Mouse (Mus musculus) embryonic facial prominence, embryonic 14.5 days (tissue): ENCODE measurements at regions not wholly inside any gene's neighbourhood (a gene's known extent, or its start where the extent isn't known, plus 50 kb on each side); places are given as distances from the start of the nearest gene placed in this dataset.

ENCODE experiments used
- ATAC-seq: fragments of 200-750 bp; cut with Nextera tagmentation; 2 replicates; pipeline ENCODE4 v1.8.0; 2017; ENCODE audit warnings: low read depth, moderate number of reproducible peaks, moderate TSS enrichment
- DNase-seq: peaks from one replicate; pipeline ENCODE4 v3.0.0-alpha.2; 2015; ENCODE audit warnings: low spot score
- H3K27ac ChIP-seq: fragments of 300-500 bp; sonication (generic); replicated peaks from 2 replicates; pipeline ENCODE4 v1.5.1; 2014; ENCODE audit warnings: low read depth, mild to moderate bottlenecking, low read length, moderate library complexity
- H3K27me3 ChIP-seq: fragments of 300-500 bp; sonication (generic); replicated peaks from 2 replicates; pipeline ENCODE4 v1.6.1; 2014; ENCODE audit warnings: low read length; ENCODE audit not compliant: control insufficient read depth, insufficient read depth
- H3K36me3 ChIP-seq: fragments of 300-500 bp; sonication (generic); 2 replicates; pipeline ENCODE4 v1.6.1; 2014; ENCODE audit warnings: low read length, mixed read lengths; ENCODE audit not compliant: control insufficient read depth, insufficient read depth
- H3K4me1 ChIP-seq: fragments of 300-500 bp; sonication (generic); 2 replicates; pipeline ENCODE4 v1.6.1; 2014; ENCODE audit warnings: antibody characterized with exemption, low read length; ENCODE audit not compliant: control insufficient read depth, insufficient read depth
- H3K4me2 ChIP-seq: fragments of 300-500 bp; sonication (generic); 2 replicates; pipeline ENCODE4 v1.6.1; 2014; ENCODE audit warnings: low read depth, mild to moderate bottlenecking, low read length, moderate library complexity, mixed read lengths
- H3K4me3 ChIP-seq: fragments of 300-500 bp; sonication (generic); 2 replicates; pipeline ENCODE4 v1.5.1; 2014; ENCODE audit warnings: low read depth, mild to moderate bottlenecking, low read length
- H3K9ac ChIP-seq: fragments of 300-500 bp; sonication (generic); 2 replicates; pipeline ENCODE4 v1.6.1; 2014; ENCODE audit warnings: low read depth, mild to moderate bottlenecking, low read length, moderate library complexity, mixed read lengths
- H3K9me3 ChIP-seq: fragments of 300-500 bp; sonication (generic); 2 replicates; pipeline ENCODE4 v1.6.1; 2016; ENCODE audit warnings: low read length; ENCODE audit not compliant: control insufficient read depth
- WGBS: fragments of 180-500 bp; shearing (Covaris S2); extraction: QIAGEN DNeasy Blood & Tissue Kit; methylation state at CpG from one replicate; pipeline ENCODE4 v1.1.7; 2014; 5-methylcytosine and 5-hydroxymethylcytosine counted together

DNA sequence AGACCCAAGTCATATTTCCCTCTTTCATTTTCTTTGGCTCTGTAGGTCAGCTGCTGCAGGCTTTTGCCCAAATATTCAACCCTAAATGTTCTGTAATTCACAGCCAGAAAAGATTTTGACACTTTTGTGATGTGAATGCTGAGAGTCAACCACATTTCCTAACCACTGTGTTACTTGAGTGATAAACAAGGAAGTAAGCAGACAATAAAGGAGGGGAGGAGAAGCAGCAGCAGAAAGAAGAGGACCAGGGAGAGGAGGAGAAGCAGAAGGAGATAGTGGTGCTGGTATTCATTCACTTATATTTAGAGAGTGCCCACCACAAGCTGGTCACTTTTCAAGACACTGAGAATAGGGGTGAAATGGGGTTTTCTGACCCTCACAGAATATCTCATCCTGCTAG is 404.5 kb upstream of the Meis1 start:
- H3K9ac ChIP-seq: no peak overlapping the region
- no peak overlapping the region for H3K4me3 ChIP-seq
- DNase-seq: no peak
- H3K4me1 ChIP-seq: peaks cover 15% of the 10 kb centered on the region
- no peaks in the 10 kb centered on the region for H3K36me3 ChIP-seq
- no peaks in the 10 kb centered on the region for H3K27me3 ChIP-seq
- H3K27ac ChIP-seq: no peak overlapping the region; the same call in 1 of the 2 replicates
- no peak for ATAC-seq
- no peak overlapping the region for H3K4me2 ChIP-seq
- no peaks in the 10 kb centered on the region for H3K9me3 ChIP-seq

DNA sequence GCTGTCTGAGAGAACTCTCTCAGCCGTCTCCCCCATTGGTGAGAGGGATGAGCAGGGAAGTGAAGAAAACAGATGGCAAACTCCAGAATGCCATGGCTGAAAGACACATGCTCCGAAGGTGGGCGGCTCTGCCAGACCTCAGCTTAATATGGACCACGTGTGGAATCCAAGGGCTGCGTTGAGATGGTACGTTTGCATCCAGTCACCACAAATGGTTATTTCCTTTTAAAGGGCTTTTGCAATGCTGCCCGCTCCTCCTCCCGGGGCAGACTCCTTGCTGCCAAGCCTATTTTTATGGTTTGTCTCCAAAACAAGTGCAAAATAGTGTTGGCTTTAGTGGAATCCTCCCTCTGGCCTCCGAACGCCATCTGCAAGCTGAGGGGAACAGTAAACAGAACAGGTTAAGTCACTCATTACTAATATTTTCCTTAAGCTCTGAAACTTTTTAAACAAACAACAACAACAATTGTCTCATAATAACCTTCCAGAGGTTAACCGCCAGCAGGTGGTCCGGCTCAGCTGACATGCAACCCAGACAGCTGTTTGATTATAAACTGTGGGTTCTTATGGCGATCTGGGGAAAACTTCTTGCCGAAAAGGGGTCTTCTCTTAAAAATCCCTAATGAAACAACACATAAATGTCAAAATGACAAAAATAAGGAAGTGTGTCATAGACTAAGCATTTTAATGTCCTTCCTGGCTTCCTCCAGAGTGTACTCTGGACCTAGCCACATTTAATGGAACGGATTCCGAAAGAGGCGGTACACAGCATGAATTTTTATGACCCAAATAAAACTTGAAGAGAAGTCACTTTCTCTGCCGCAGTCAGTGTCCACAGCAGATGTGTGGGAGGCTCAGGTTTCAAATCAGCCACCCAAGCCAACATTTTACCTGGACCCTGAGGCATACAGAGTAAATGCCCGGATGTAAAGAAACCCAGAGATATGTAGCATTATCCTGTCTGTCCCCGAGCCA is 405.3 kb upstream of the Meis1 start:
- H3K9me3 ChIP-seq: no peaks in the 10 kb centered on the region
- peak overlapping the region; percentile 25 for H3K4me2 ChIP-seq
- H3K27me3 ChIP-seq: no peaks in the 10 kb centered on the region

DNA sequence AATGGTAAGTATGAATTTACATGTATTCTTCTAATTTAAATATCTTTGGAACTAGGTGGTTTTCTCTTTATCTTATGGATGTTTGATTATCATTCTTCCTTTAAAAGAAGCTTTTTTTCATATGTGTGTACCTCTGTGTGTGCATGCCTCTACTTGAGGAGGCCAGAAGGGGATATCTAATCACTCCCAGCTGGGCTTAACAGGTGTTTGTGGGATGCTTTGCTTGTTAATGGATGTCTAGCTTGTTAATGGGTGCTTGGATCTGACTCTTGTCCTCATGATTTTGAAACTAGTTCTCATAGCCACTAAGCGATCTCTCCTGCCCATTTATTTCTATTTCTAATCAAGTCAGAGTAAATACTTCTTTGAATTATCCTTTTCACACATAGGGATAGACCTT is 408.8 kb upstream of the Meis1 start:
- WGBS: 80% methylated on average over 1 of the region's 1 CpGs
- H3K9me3 ChIP-seq: no peaks in the 10 kb centered on the region
- DNase-seq: no peak
- H3K27ac ChIP-seq: no peak overlapping the region
- ATAC-seq: no peak
- H3K36me3 ChIP-seq: no peaks in the 10 kb centered on the region
- H3K4me3 ChIP-seq: no peak overlapping the region
- H3K4me2 ChIP-seq: no peak overlapping the region
- no peaks in the 10 kb centered on the region for H3K27me3 ChIP-seq
- peaks cover 15% of the 10 kb centered on the region for H3K4me1 ChIP-seq
- H3K9ac ChIP-seq: no peak overlapping the region

More for the DNA sequence above, 405.3 kb upstream of the Meis1 start:
- Histone ChIP-seq H3K9ac (no peak overlapping the region), H3K4me3 (no peak overlapping the region), H3K4me1 (peaks cover 15% of the 10 kb centered on the region), H3K27ac (peak overlapping the region; percentile 8; the same call in 1 of the 2 replicates), H3K36me3 (no peaks in the 10 kb centered on the region)
- WGBS: 23% methylated on average over 20 of the region's 20 CpGs
- peak; percentile 63 for ATAC-seq
- peak; percentile 85 for DNase-seq

DNA sequence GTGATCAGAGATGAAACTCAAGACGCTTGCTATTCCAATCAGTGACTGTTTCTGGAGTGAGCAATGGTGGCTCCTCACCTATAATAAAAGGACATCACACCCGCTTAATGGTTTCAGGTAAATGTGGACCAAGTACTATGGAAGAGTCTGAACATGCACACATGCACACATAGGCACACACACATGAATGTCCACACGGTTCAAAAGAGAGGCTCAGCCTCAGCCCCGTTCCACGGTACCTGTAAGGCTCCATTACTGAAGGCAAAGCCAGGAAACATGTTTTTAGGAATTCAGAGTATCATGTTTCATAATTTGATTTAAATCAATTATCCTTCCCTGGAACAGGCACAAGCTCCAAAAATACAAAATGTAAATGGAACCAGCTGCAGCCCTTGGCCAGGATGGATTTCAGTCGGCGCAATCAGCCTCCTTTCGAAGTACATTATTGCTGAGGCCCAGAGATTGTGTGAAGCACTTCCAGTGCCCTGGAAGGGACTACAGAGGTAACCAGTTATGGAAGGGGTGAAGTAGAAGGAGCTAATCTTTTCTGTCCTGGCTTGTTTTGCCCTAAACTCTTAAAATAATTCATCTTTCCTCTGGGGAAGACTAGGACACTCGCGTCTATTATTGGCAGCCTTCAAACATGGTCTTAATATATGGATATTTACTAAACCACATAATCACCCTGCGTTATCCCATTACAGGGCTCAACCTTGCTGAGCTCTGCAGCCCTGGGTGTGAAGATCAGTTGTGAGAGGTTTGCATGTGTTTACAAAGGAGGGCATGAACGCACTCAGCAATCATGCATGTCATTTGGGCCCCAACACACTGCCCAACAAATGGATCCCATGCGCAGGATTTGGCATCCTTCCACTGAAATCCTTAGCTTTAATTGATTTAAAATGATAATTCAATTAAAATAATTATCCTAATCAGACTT is 415.2 kb upstream of the Meis1 start:
- Histone ChIP-seq H3K27ac (peak overlapping the region; percentile 54; the same call in 1 of the 2 replicates), H3K4me3 (no peak overlapping the region)
- DNase-seq: peak; percentile 90

DNA sequence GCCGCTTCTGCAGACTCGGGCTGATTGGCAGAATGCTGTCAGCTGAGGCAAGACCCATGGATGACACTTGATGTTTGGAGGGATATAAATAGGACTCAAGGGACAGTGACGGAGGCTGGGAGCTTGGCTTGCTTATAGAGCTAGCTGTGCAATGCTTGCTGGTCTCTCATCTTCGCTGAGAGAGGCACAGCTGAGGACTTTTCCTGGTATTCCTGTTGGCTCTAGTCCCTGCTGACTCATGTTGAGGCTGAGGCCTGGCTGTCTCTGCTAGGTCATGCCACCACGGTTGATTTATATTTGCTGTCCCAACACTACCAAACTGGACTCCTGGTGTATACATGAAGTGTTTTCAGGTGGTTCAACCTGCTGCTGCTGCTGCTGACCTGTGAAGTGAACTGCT is 419.6 kb upstream of the Meis1 start:
- Histone ChIP-seq H3K27me3 (no peaks in the 10 kb centered on the region), H3K36me3 (no peaks in the 10 kb centered on the region), H3K27ac (no peak overlapping the region), H3K4me2 (no peak overlapping the region), H3K9me3 (no peaks in the 10 kb centered on the region), H3K9ac (no peak overlapping the region), H3K4me3 (no peak overlapping the region), H3K4me1 (peaks cover 13% of the 10 kb centered on the region)
- 92% methylated on average over 5 of the region's 5 CpGs for WGBS
- DNase-seq (no peak), ATAC-seq (no peak)

More for the DNA sequence above, 415.2 kb upstream of the Meis1 start:
- Histone ChIP-seq H3K4me2 (peak overlapping the region; percentile 14; the same call in 1 of the 2 replicates), H3K36me3 (no peaks in the 10 kb centered on the region), H3K9me3 (no peaks in the 10 kb centered on the region), H3K4me1 (peaks cover 13% of the 10 kb centered on the region), H3K9ac (no peak overlapping the region), H3K27me3 (no peaks in the 10 kb centered on the region)
- peak; percentile 84 for ATAC-seq
- WGBS: 39% methylated on average over 13 of the region's 13 CpGs

DNA sequence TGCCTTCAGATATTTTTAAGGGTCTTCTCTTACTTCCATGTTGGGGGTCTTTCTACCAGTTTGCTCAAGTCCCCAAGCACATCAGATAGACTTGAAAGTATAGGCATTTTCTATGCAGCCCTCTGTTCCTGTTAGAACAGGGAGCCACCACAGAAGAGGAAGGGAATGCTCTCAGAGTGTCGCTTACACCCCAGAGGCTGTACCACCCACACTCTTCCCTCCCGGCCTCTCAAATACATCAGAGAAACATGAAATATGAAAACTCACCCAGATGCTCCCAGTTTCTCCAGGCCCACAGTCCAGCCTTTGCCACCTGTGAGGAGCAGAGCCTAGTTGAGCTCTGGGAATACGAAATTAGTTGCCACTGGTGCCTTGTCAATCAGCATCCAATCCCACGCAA is 423.2 kb upstream of the Meis1 start:
- ATAC-seq (no peak), DNase-seq (no peak)
- Histone ChIP-seq H3K4me1 (no peaks in the 10 kb centered on the region), H3K4me3 (no peak overlapping the region), H3K9me3 (no peaks in the 10 kb centered on the region), H3K27ac (no peak overlapping the region), H3K27me3 (no peaks in the 10 kb centered on the region), H3K9ac (no peak overlapping the region), H3K36me3 (no peaks in the 10 kb centered on the region), H3K4me2 (no peak overlapping the region)
- 44% methylated on average over 4 of the region's 4 CpGs for WGBS

DNA sequence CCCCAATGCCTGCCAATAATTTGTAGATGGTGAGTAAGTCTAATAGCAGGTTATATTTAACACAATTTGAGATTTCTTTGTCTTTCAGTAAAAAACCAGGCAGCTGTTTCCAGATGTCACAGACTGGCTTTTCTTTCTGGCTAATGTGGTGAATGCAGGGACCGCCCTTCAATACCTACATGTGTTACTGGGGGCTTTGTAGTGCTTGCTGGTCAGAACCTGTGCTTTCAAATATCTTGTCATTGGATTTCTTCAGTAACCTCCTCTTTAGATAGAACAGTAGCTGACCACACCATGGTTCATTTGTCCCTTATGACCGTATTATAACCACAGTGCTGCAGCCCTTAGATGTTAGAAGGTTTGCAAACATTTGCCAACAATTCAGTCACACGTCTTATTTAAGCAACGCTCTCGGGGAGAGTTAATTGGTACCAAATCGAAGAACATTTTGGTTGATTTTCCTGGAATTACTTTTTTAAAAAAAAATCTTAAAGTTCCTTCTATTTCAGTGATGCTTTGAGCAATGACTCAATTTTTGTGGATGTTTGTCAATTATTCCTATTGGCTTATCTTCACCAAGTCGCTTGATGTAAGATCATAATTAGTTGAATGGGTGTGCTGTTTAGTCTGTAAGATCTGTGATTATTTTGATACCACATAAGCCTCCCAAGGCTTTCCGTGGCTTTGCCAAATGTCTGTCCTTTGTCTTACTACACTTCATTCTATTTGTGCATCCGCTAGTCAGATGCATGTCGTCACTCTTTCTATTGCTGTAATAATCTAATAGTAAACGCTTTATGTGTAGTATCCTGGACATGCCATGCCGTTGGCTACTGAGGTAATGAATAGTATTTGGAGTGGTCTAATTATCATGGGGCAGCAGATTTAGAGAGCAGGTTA is 436.9 kb upstream of the Meis1 start:
- ATAC-seq: no peak
- Histone ChIP-seq H3K27me3 (no peaks in the 10 kb centered on the region), H3K36me3 (no peaks in the 10 kb centered on the region), H3K4me1 (no peaks in the 10 kb centered on the region), H3K9ac (no peak overlapping the region), H3K4me3 (no peak overlapping the region), H3K4me2 (no peak overlapping the region), H3K9me3 (no peaks in the 10 kb centered on the region), H3K27ac (no peak overlapping the region)
- WGBS: 78% methylated on average over 12 of the region's 12 CpGs
- DNase-seq: no peak

DNA sequence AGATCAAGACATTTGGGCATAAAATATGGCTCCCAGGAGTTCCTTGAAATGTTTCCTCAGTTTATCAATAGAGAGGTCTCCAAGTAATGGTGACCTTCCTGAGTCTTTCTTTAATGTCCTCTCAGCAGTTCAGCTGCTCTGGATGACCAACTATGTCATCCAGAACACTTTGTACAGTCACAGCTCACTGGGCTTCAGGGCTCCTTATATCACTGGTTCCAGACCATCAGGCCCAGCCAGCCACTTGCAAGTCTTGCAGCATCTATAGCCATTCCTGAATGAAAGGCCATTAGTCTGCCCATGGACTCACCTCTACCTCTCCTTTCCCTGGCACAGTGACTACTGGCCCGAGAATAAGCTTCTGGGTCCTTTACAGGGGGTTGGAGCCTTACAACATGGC is 437.8 kb upstream of the Meis1 start:
- H3K9ac ChIP-seq: no peak overlapping the region
- no peak overlapping the region for H3K4me2 ChIP-seq
- H3K9me3 ChIP-seq: no peaks in the 10 kb centered on the region
- no peaks in the 10 kb centered on the region for H3K4me1 ChIP-seq
- H3K4me3 ChIP-seq: no peak overlapping the region
- 74% methylated on average over 1 of the region's 1 CpGs for WGBS
- ATAC-seq (no peak), DNase-seq (no peak)
- H3K27me3 ChIP-seq: no peaks in the 10 kb centered on the region
- H3K36me3 ChIP-seq: no peaks in the 10 kb centered on the region
- H3K27ac ChIP-seq: no peak overlapping the region
